Mouse (Mus musculus): ENCODE measurements around the gene Rpl12.
"Not testable (repeated sequence)": the region's sequence is repeated elsewhere in the genome, so short reads cannot be mapped to it uniquely, and the experiment has no call there.

Rpl12 gene

DNA sequence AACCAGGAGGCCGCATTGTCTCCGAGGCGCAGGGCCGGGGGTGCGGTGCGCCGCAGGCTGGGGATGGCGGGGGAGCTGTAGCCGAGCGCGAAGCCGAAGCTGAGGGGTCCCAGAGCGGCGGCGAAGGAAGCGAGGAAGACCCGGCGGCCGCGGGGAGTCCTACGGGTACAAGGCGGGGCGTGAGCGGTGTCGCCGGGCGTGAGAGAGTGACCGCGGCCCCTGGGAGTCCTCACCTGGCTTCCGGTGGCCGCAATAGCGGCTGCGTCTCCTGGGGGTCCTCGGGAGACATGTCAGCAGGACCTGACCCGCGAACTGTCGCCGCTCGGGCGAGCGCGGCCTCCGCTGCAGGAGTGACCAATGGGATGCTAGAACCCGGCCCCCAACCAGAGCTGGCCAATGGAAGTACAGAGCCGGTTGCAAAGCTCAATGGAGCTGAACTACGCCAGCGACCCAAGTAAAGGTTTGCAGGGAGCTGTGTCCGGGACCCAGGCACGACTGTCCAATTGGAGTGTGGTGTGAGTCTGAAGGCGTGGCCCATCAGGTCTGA lies 20.4 kb downstream of the Rpl12 start, which contains the start of gene Slc2a8:
Gene Slc2a8 (minus strand): TSS at position 359 of the 547 bp plus-strand sequence.
- peak; percentile 94 for DNase-seq (ENCODE audit: inconsistent ontology term)

DNA sequence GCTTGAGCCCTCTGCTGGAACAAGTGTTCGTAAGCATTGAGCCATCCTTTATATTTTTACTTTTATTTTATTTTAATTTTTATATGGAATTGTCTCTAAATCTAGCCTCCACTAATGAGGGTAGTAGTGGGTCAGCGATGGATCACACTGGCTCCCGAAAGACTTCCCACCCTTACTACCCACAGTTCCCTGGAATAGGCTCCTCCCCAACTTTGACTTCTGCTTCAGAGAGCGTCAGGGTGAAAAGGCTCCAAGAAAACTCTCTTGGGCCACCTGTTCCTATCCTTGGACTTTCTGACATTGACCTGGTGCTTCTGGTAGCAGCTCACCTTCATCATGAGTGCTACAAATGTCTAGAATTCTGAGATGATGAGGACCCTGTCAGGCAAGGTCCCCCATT lies 21.3 kb downstream of the Rpl12 start:
- no peak for DNase-seq (ENCODE audit: inconsistent ontology term)

DNA sequence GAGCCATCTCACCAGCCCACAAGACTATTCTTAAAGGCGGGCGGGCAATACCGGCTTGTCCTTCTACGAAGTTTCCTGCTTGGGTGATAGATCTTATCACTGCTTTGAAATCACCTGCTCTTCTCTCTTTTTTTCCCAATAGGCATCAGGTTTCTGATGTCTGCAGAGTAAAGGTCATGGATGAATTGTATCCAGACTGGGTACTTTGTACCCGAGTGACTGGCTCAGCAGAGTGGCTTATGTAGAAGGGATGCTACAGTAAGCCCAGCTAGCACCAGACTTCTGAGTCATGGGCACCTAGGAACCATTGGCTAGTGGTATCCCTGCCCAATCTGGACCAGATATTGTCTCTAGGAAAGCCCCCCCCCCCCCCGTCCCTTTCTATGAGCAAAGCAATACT lies 22.3 kb downstream of the Rpl12 start:
- peak; percentile 62 for DNase-seq (ENCODE audit: inconsistent ontology term)

DNA sequence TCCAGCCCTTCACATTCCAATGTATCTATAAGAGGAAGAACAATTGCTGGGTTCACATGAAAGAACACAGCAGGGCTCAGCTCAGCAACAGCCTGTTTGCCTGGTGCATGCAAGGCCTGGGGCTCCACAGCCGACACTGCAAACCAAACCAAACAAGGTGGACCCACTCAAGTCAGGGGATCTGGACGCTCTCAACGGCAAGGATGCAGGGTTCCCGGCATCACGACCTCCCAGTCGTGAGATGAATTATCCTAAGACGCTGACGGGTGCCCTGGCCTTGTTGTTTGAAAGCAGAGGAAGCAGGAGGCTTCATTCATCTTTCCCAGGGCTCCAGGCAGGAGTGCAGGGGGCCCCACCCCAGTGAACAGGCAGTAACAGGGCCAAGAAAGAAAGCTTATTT lies 24.5 kb downstream of the Rpl12 start:
- no peak for DNase-seq (ENCODE audit: inconsistent ontology term)

DNA sequence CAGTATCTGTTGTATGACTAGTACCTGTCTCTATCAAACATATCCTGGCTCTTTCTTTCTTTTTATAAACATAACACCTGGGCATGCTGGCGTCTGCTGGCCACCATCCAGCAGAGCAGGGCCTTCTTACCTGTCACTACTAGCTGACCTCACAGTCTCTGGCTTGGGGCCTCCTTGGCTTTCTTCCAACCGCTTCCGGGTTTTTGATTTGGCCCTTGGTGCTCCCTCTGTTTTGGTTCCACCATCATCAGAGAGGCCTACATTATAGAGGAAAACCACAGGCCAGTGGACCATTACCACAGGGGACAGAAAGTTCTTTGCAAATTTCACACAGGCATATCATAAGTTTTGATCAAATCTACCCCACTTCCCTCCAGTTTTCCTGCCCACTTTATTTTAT lies 28.0 kb downstream of the Rpl12 start:
- no peak for DNase-seq (ENCODE audit: inconsistent ontology term)

DNA sequence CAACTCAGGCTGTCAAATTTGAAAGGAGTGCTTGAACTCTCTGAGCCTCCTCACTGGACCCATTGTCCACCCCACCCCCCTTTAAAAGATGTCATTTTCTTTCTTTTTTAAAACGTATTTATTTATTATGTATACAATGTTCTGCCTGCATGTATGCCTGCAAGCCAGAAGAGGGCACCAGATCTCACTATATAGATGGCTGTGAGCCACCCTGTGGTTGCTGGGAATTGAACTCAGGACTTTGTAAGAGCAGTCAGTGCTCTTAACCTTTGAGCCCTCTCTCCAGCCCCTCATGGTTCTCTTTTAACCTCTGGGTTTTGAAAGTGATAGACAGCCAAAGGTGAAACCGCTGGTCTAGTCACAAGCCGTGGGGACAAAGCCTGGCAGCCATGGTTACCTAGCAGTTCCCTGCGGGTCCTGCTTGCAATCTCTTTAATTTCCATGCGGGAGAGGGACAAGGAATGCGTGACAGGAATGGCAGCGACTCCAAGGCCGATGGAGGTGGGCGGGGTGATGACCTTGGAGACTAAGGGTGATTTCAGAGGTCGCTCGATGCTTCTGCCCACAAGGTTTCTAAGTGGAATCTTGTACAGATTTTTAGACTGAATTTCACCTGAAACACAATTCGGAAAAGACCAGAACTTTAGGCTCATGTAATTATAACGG lies 28.9 kb downstream of the Rpl12 start:
- no peak for DNase-seq (ENCODE audit: inconsistent ontology term)

DNA sequence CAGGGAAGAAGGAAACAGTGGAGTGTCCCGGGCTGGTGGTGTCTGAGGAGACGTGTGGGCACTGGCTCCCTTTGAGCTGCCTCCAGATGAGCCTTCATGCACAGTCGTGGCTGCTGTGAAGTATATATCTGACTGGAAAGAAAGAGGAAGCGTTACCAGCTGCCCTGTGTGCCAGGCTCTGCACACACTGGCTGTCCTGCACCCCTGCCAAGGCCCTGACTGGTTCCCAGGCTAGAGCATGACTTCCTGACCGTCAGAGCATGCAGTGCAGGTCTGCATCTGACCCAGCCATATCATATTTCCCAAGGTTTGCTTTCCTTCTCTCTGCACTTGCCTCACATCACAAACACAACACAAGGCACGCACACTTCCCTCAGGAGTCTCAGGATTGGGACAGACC lies 30.8 kb downstream of the Rpl12 start:
- no peak for DNase-seq (ENCODE audit: inconsistent ontology term)

DNA sequence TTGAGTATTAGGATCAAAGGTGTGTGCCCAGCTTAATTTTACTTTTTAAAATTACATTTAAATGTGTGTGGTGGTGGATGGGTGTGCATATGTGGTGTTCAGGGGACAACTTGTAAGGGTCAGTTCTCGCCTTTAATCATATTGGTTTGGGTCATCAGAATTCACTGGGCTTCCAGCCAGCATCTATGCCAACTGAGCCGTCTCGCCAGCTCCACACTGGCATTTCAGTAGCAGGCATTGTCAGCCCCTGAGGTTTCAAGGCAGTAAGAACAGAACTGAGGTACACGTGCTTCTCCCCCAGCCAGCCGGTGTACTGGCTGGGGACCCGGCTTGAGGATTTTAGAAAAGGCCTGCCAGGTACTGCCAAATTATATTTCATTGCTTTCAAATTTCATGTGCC lies 35.7 kb downstream of the Rpl12 start:
- DNase-seq (ENCODE audit: inconsistent ontology term): peak; percentile 9

DNA sequence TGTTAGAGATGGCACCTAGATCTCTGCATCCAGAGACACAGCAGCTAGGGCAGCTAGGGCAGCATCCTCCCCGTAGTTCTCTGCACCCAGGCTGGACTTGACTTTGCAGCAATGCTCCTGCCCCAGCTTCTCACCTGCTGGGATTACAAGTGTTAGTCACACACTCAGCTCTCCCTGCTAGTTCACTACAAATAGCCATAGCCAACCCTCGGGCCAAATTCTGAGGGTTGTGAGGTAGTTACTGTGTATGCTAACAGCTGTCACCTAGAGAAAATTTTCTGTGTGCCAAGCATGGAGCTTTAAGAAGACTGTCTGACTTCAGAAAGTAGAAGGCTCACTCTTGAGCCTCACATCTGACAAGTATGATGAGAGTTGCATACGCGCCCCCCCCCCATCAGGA lies 36.4 kb downstream of the Rpl12 start:
- DNase-seq (ENCODE audit: inconsistent ontology term): no peak

DNA sequence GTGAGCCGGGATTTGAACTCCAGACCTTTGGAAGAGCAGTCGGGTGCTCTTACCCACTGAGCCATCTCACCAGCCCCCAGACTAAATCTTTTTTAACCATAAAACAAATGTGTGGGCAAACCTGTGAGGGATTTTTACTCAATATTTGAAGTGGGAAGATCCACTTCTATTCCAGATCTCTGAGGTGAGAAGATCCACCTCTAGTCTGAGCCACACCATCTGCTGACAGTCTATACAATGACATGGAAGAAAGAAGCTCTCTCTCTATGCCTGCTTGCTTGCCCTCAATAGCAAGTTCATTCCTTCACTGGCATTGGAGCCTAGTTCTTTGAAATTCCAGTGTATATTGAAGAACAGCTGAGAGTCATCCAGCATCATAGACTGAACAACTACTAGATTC lies 38.4 kb downstream of the Rpl12 start:
- DNase-seq (ENCODE audit: inconsistent ontology term): no peak

DNA sequence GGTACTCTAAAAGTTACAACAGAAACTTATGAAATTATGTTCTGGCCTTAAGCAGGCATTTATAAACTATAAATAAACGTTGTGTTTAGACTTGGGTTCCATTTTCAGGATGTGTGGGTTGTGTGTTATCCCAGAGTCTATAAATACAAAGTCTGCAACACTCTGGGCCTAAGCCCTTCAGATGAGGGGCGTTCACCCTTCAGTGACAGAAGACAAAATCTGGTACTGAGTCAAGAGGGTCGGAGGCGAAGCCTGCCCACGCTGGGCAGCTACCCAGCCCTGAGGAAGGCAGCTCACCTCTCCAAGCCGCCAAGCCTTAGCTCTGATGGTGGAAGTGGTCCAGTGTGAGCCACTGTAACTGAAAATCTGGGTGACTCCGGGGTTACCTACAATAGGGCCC lies 40.8 kb downstream of the Rpl12 start:
- DNase-seq (ENCODE audit: inconsistent ontology term): no peak

DNA sequence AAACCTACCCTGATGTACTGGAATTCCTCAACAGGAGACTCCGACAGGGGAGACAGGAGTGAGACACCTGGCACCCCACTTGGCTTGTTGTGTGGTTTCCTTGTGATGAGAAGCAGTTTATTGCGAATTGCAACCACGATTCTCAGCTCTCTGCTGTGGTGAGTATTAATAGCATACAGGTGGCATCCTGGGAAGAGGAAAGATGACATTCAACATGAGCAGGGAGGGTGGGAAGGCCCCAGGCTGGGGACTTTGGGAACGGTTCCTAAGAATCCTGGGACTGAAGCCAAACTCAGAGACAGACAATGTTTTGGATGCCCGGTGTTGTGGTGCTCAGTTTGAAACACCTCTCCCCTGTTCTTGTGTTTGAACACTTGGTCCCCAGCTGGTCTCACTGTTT lies 43.7 kb downstream of the Rpl12 start:
- no peak for DNase-seq (ENCODE audit: inconsistent ontology term)

DNA sequence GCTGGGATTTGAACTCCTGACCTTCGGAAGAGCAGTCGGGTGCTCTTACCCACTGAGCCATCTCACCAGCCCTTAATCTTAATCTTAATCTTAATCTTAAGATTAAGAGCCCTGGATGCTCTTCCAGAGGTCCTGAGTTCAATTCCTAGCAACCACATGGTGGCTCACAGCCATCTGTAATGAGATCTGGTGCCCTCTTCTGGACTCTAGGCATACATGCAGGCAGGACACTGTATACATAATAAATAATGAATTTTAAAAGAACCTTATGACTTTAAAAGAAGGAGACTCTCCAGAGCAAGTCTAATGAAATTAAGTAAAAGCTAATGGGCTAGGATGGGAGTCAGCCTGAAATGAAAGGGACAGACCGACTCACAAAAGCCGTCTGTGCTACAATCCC lies 47.7 kb downstream of the Rpl12 start:
- DNase-seq (ENCODE audit: inconsistent ontology term): not testable (repeated sequence)

DNA sequence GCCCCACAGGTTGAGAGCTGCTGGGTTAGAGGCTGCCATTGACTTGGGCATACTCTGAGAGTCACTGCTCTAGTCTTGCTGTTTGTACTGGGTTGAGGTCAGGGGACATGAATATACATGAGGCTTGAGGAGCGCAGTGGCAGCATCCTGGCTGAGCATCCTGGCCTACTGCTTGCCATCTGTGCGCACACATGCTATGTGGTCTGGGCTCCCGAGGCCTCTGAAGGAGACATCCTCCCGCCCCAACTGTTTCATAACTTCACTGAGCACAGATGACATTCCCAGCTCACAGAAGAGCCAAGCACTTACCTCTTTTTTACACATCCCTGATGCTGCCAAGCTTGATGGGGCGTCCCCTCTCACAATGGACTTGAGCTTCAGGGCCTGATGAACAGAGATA lies 53.5 kb downstream of the Rpl12 start:
- no peak for DNase-seq (ENCODE audit: inconsistent ontology term)
